Mouse (Mus musculus) kidney, embryonic 14.5 days (tissue): ENCODE measurements around the gene Npas3. TPM values are rescaled to one million over a fixed set of nuclear protein-coding genes. Genes with fewer than 3 reads are reported as not detected.

Source experiments
- ATAC-seq: fragments of 200-750 bp; cut with Nextera tagmentation; 2 replicates; pipeline ENCODE4 v1.8.0; 2017; ENCODE audit warnings: moderate number of reproducible peaks, mild to moderate bottlenecking, moderate TSS enrichment, moderate library complexity; ENCODE audit not compliant: low FRiP score, low TSS enrichment
- H3K27ac ChIP-seq: fragments of 300-500 bp; sonication (generic); 2 replicates; pipeline ENCODE4 v1.5.1; 2014; ENCODE audit warnings: low read depth, mild to moderate bottlenecking, low read length, moderate library complexity, mixed read lengths
- H3K27me3 ChIP-seq: fragments of 300-500 bp; sonication (generic); 2 replicates; pipeline ENCODE4 v1.6.1; 2014; ENCODE audit warnings: mild to moderate bottlenecking, low read length; ENCODE audit not compliant: control insufficient read depth, insufficient read depth
- H3K36me3 ChIP-seq: fragments of 300-500 bp; sonication (generic); 2 replicates; pipeline ENCODE4 v1.6.1; 2014; ENCODE audit warnings: low read length, mixed read lengths; ENCODE audit not compliant: control insufficient read depth, insufficient read depth
- H3K4me1 ChIP-seq: fragments of 300-500 bp; sonication (generic); 2 replicates; pipeline ENCODE4 v1.6.1; 2014; ENCODE audit warnings: low read length, mixed read lengths; ENCODE audit not compliant: control insufficient read depth, insufficient read depth
- H3K4me2 ChIP-seq: fragments of 300-500 bp; sonication (generic); replicated peaks from 2 replicates; pipeline ENCODE4 v1.6.1; 2014; ENCODE audit warnings: low read depth, mild to moderate bottlenecking, low read length
- H3K4me3 ChIP-seq: fragments of 300-500 bp; sonication (generic); 2 replicates; pipeline ENCODE4 v1.5.1; 2014; ENCODE audit warnings: mild to moderate bottlenecking, low read length
- H3K9ac ChIP-seq: fragments of 300-500 bp; sonication (generic); 2 replicates; pipeline ENCODE4 v1.6.1; 2014; ENCODE audit warnings: low read depth, mild to moderate bottlenecking, low read length, moderate library complexity
- H3K9me3 ChIP-seq: fragments of 300-500 bp; sonication (generic); 2 replicates; pipeline ENCODE4 v1.6.1; 2016; ENCODE audit warnings: low read length; ENCODE audit not compliant: control insufficient read depth
- WGBS: fragments of 180-500 bp; shearing (Covaris S2); extraction: QIAGEN DNeasy Blood & Tissue Kit; methylation state at CpG from one replicate; pipeline ENCODE4 v1.1.7; 2014; 5-methylcytosine and 5-hydroxymethylcytosine counted together
- polyA plus RNA-seq: library from polyadenylated mRNA; unstranded; fragments of >200 nt; fragmentation: Nextera tagmentation; extraction: Ambion mirVana; gene quantifications from 2 replicates; pipeline ENCODE4 v1.2.1, GENCODE M21; 2014

The Npas3 gene
- polyA plus RNA-seq, 1 experiment from 2014 or later, result 3.2 TPM

DNA sequence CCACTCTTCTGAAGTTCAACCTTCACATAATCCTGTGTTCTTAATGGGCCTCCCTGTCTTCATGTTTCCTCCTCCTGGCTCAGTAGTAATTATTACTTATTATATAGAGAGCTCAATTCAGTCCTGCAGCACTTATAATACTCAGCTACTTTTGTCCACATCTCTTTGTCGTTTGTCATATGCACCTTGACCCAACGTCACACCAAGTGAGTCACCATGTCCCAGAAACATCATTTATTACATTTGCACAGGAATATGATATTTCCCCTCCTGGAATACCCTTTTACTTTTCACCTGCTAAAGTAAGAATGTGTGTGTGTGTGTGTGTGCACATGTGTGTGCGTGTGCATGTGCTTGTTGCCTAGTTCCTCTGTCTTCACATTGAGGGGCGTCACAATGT lies 161.2 kb downstream of the Npas3 start:
- Histone ChIP-seq H3K9me3 (no peaks in the 10 kb centered on the region), H3K4me1 (peaks cover 8% of the 10 kb centered on the region; the same call in 1 of the 2 replicates), H3K9ac (no peak overlapping the region), H3K4me3 (no peak overlapping the region), H3K27ac (no peak overlapping the region), H3K4me2 (no peak overlapping the region), H3K36me3 (no peaks in the 10 kb centered on the region), H3K27me3 (no peaks in the 10 kb centered on the region)
- WGBS, result 92% methylated on average over 4 of the region's 4 CpGs
- ATAC-seq, result no peak

DNA sequence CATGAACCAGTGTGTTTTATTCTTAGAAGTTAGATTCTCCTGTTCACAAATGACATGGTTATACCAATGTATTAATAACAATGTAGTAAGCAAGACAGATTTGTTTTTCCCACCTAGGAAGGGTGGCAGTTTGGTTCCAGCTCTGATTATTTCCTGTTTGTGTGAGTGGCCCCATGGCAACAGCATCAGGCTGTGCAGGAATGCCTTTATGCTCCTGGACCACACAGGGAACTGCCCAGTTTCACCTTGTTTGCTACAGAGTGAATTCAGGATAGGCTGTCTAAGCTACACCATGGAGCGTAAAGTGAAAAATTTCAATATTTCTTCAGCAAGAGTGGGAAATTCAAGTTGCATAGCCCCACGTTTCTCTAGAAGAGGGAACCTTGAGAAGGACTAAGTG lies 162.2 kb downstream of the Npas3 start:
- no peak for ATAC-seq
- peaks cover 8% of the 10 kb centered on the region; the same call in 1 of the 2 replicates for H3K4me1 ChIP-seq
- 90% methylated on average over 2 of the region's 2 CpGs for WGBS
- no peak overlapping the region for H3K9ac ChIP-seq
- no peaks in the 10 kb centered on the region for H3K36me3 ChIP-seq
- H3K9me3 ChIP-seq, result no peaks in the 10 kb centered on the region
- no peak overlapping the region for H3K27ac ChIP-seq
- no peaks in the 10 kb centered on the region for H3K27me3 ChIP-seq
- no peak overlapping the region for H3K4me3 ChIP-seq
- no peak overlapping the region for H3K4me2 ChIP-seq

DNA sequence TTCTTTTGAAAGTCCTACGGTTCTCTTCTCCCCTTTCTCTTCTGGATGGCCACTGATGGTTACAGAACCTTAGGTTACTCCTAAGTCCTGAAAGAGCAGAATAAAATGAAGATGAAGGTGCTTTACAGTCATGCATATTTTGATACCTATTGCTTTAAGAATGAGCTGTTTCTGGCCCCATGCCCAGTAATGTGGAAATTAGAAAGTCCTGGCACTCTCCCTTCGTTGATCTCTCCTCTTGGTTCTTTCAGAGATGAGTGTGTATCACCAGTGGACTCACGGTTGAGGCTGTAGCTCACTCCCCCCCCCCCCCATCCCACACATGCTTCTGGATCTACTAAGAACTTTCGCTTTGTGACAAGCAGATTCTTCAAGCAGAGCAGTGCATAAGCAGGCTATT lies 167.6 kb downstream of the Npas3 start:
- no peaks in the 10 kb centered on the region for H3K4me1 ChIP-seq
- no peak overlapping the region for H3K27ac ChIP-seq
- no peak overlapping the region for H3K4me3 ChIP-seq
- H3K9me3 ChIP-seq, result no peaks in the 10 kb centered on the region
- ATAC-seq, result no peak
- H3K27me3 ChIP-seq, result no peaks in the 10 kb centered on the region
- H3K36me3 ChIP-seq, result no peaks in the 10 kb centered on the region
- WGBS, result 66% methylated on average over 4 of the region's 4 CpGs
- H3K9ac ChIP-seq, result no peak overlapping the region
- no peak overlapping the region for H3K4me2 ChIP-seq

DNA sequence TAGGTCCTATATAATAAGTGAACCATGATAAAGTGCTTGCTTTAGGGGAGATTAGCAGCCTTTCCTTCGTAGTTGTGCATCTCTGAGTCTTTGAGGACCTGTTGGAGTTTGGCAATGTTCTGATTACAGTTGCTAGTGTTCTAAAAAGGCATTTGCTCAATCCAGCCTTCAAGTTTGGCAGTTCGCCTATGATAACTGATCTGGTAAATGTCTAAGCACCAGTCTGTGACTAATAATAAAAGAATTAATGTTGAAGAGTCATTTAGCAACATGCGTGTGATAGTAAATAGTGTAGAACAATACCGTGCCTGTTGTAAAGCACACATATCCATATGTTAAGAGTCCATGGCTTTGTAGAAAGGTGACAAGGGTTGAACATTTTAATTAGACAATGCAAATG lies 173.2 kb downstream of the Npas3 start:
- no peaks in the 10 kb centered on the region for H3K9me3 ChIP-seq
- H3K4me3 ChIP-seq, result no peak overlapping the region
- no peaks in the 10 kb centered on the region for H3K36me3 ChIP-seq
- H3K27me3 ChIP-seq, result no peaks in the 10 kb centered on the region
- no peak overlapping the region for H3K4me2 ChIP-seq
- WGBS, result 93% methylated on average over 4 of the region's 4 CpGs
- no peaks in the 10 kb centered on the region for H3K4me1 ChIP-seq
- no peak overlapping the region for H3K27ac ChIP-seq
- no peak overlapping the region for H3K9ac ChIP-seq
- no peak for ATAC-seq

DNA sequence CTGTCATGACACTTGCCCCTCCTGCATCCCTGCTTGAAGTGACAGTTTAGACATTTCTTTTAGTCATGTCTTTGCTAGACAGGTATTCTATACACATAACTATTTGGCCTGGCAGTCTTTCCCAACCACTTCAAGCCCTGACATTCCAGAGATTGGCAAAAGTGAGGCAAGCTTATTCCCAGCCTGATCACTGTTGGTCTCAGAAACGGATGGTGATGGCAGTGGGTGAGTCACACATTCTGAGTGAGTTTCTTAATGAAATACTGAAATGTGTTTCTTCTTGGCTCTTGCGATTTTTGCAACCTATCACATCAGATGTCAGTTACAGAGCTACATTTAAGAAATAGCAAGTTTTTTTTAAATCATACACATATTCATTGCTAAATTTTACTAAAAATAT lies 175.2 kb downstream of the Npas3 start:
- no peak for ATAC-seq
- no peaks in the 10 kb centered on the region for H3K27me3 ChIP-seq
- H3K9me3 ChIP-seq, result no peaks in the 10 kb centered on the region
- WGBS, result 83% methylated on average over 2 of the region's 2 CpGs
- H3K36me3 ChIP-seq, result no peaks in the 10 kb centered on the region
- H3K4me1 ChIP-seq, result no peaks in the 10 kb centered on the region
- H3K4me3 ChIP-seq, result no peak overlapping the region
- H3K27ac ChIP-seq, result no peak overlapping the region
- H3K9ac ChIP-seq, result no peak overlapping the region
- no peak overlapping the region for H3K4me2 ChIP-seq

DNA sequence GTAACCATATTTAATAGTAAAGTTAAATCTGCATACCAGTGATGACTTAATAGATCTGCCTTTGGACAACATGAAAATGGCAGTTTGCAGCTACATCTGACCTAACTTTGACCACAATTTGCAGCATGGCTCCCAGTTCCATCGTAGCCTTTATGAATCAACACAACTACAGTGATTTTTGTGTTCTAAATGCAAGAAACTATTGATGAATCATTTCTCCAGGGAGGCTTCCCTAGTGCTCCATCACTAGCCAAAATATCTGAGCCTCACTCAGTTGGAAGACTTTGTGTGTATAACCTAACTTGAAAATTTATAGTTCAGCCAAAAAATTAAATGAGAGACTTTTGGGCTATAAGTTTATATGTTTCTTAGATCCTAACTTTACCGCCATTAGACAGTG lies 177.5 kb downstream of the Npas3 start:
- H3K27me3 ChIP-seq, result no peaks in the 10 kb centered on the region
- H3K9me3 ChIP-seq, result no peaks in the 10 kb centered on the region
- ATAC-seq, result no peak
- 96% methylated on average over 2 of the region's 2 CpGs for WGBS
- H3K36me3 ChIP-seq, result no peaks in the 10 kb centered on the region
- H3K4me2 ChIP-seq, result no peak overlapping the region
- H3K27ac ChIP-seq, result no peak overlapping the region
- H3K9ac ChIP-seq, result no peak overlapping the region
- no peak overlapping the region for H3K4me3 ChIP-seq
- H3K4me1 ChIP-seq, result no peaks in the 10 kb centered on the region

DNA sequence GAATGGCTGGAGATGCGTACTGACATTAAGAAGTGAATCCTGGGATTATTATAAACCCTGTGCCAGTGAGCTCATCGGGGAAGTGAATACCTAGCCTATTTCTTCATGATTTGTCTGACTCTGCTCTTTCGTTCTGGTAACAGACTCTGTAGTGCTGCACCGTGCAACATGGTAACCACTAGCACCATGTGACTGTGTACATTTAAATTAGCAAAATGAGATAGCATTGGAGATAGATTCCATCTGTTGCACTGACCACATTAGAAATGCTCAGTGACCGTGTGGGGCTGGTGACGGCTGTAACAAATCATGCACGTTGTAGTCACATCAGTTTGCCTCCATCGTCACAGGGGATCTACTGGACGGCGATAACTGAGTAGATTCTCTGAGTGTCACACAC lies 178.7 kb downstream of the Npas3 start:
- 61% methylated on average over 10 of the region's 10 CpGs for WGBS
- no peak overlapping the region for H3K27ac ChIP-seq

DNA sequence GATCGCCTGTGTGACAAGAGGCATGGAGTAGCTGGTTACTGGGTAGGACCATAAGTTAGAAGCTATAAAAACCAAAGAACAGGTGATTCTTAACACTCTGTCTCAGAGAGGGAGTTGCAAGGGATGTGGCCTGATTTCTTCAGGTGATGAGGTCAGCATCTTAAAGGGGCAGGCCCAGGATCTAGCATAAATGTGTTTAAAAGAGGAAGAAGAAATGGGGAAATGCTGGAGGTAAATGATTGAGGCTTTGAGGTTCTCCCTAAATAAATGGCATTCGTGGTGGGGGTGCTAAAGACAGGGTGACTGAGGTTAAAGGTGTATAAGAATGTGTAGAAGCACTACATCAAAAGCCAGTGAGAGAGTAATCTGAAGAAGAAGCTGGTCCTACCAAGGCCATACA lies 193.6 kb downstream of the Npas3 start:
- 70% methylated on average over 2 of the region's 2 CpGs for WGBS
- Histone ChIP-seq H3K9me3 (no peaks in the 10 kb centered on the region), H3K27me3 (no peaks in the 10 kb centered on the region), H3K27ac (no peak overlapping the region), H3K4me3 (no peak overlapping the region), H3K4me2 (no peak overlapping the region), H3K9ac (no peak overlapping the region), H3K4me1 (no peaks in the 10 kb centered on the region), H3K36me3 (no peaks in the 10 kb centered on the region)
- ATAC-seq, result no peak

More for the DNA sequence above, 178.7 kb downstream of the Npas3 start:
- Histone ChIP-seq H3K4me1 (no peaks in the 10 kb centered on the region), H3K4me3 (no peak overlapping the region), H3K27me3 (no peaks in the 10 kb centered on the region), H3K9ac (no peak overlapping the region), H3K4me2 (no peak overlapping the region), H3K36me3 (no peaks in the 10 kb centered on the region), H3K9me3 (no peaks in the 10 kb centered on the region)
- ATAC-seq, result no peak

DNA sequence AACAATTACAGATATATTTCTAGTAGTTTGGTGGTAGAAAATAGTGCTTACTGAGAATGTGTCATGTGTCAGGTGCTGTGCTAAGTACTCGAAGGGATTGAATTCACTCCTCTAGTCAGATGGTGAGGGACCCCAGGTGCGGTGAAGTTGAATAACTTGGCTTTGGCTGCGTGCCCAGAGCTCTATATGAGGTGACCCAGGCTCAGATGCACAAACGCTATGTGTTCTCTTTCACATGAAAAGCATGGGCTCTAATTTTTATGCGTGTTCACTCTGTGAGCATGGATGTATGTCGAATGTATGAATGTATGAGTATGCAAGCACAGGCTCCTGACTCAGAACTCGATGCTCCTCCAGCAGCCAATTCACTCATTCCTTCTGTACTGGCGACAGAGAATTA lies 199.0 kb downstream of the Npas3 start:
- Histone ChIP-seq H3K9me3 (no peaks in the 10 kb centered on the region), H3K36me3 (no peaks in the 10 kb centered on the region), H3K4me3 (no peak overlapping the region), H3K4me1 (no peaks in the 10 kb centered on the region), H3K27me3 (no peaks in the 10 kb centered on the region), H3K4me2 (no peak overlapping the region), H3K9ac (no peak overlapping the region), H3K27ac (no peak overlapping the region)
- ATAC-seq, result no peak
- WGBS, result 81% methylated on average over 8 of the region's 8 CpGs

DNA sequence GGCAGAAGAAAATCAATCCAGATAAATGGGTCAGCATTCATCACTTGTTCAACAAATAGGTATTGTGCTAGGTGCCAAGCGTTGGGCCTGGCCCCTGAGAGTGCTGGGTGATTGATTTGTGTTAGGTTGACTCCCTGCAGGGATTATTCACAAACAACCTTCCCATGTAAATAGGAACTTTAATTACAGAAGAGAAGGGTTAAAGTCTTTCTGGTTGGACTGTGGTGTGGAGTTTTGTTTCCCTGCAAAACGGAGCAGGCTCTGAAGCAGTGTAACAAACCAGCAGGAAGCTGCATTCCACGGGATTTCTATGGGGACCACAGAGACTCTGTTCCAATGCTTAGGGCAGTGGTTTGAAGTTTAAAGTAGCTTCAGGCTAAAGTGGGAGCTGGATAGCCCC lies 199.6 kb downstream of the Npas3 start:
- H3K9ac ChIP-seq, result no peak overlapping the region
- ATAC-seq, result no peak
- no peaks in the 10 kb centered on the region for H3K9me3 ChIP-seq
- H3K27ac ChIP-seq, result no peak overlapping the region
- H3K4me1 ChIP-seq, result no peaks in the 10 kb centered on the region
- no peak overlapping the region for H3K4me2 ChIP-seq
- no peaks in the 10 kb centered on the region for H3K36me3 ChIP-seq
- 20% methylated on average over 3 of the region's 3 CpGs for WGBS
- H3K4me3 ChIP-seq, result no peak overlapping the region
- no peaks in the 10 kb centered on the region for H3K27me3 ChIP-seq
